Mouse (Mus musculus) embryonic fibroblast, embryonic 13.5 days (primary cell): ENCODE measurements around the gene Ccdc134.

Experiments used
- CTCF ChIP-seq: IDR thresholded peaks from 2 replicates; pipeline ENCODE4 v1.5.1; 2011; ENCODE audit warnings: mild to moderate bottlenecking, control low read depth, low read length, moderate library complexity, borderline replicate concordance; ENCODE audit not compliant: insufficient read depth
- POLR2A ChIP-seq: IDR thresholded peaks from 2 replicates; pipeline ENCODE4 v1.6.1; 2011; ENCODE audit warnings: low read depth, mild to moderate bottlenecking, control low read depth, low read length, moderate library complexity

- TF ChIP-seq CTCF, result no peak
- TF ChIP-seq POLR2A, result no peak
Observed at GRCm38 (mm10) chr15:82159471-82159870, 31.7 kb downstream of the Ccdc134 start.
